ENCODE assay signal across 8 mouse cellular contexts in the genomic region with DNA sequence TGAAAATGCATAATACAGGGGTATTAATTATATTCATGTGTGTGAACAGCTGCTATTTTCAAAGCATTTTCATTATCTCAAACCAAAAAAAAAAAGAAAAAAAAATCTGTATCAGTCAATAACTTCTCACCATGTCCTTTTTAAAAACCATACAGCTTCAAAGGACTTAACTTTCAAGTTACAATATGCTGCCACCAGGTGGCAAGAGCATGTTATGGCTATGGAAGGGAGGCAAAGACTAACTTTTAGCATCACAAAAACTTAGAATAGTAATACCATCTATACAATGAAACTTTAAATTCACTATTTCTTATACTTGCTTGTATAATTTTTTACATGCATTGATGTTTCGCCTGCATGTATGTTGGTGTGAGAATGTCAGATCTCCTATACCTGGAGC. TPM values are rescaled to one million over a fixed set of nuclear protein-coding genes. Genes with fewer than 3 reads are reported as not detected.
DNase-seq lines count a peak whose midpoint lies in the region; ATAC-seq lines count a peak whose summit lies in the region.

No protein-coding gene starts in this region.

- 0 out of 2 replicates have a peak, but pooled peaks have one; percentile 47 for ATAC-seq in common myeloid progenitor, adult 5-6 weeks (replicated peaks; ENCODE audit: low read depth, poor library complexity, severe bottlenecking)

- DNase-seq in heart, adult 11 months, result peak; percentile 23
- DNase-seq in heart, adult 9 months (ENCODE audit: low spot score in 2 of 2), result no peak
- peak; percentile 32 for DNase-seq in right cerebral cortex, adult 18-20 months
- no peak for DNase-seq in right cerebral cortex, postnatal 36 days (ENCODE audit: low spot score in 2 of 2)
- DNase-seq in retina, embryonic 14.5 days (ENCODE audit: low spot score), result peak; percentile 29
- no peak for DNase-seq in urinary bladder, postnatal 10 days (ENCODE audit: low spot score)
- no peak for DNase-seq in layer of hippocampus, postnatal 36 days

RNA-seq across cellular contexts. Expression of a gene that starts 33.6 kb away (rescaled TPM):
- 52.2 and 70.9 TPM in 2 replicates for total RNA-seq in common myeloid progenitor, adult 5-6 weeks (2017)
- total RNA-seq in layer of hippocampus, postnatal 36 days (2021), result 10 to 100 TPM; 50.2 to 52.8 TPM

Comparison
In these comparisons a context has a peak if more than half of its experiments do, and no peak if none do; other contexts are left out.
1. DNase-seq: peak in heart, adult 11 months (single experiment), right cerebral cortex, adult 18-20 months (single experiment) and retina, embryonic 14.5 days (single experiment); none in heart, adult 9 months (0 of 2), right cerebral cortex, postnatal 36 days (0 of 2), urinary bladder, postnatal 10 days (single experiment) and layer of hippocampus, postnatal 36 days (0 of 2).